Comparison of ENCODE assay signal across 10 mouse cellular contexts in the genomic region with DNA sequence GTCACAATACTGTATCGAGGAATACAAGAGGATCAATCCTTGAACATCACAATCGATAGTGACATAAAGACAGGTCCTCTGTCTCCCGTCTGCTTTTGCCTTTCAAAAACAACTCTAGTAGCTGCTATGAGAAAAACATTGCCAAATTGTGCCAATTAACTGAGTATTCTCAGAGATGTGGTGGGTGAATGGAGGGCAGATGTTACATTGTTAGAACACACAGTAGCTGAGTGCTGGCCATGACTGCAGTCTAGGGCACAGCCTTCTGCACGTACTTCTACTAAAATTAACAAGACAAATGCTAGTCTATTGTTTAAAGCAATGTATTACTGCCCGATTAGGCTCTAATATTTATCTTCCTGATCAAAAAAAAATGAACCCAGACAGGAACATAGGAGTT.
"Had no signal": no experiment of that assay in that cellular context is flagged by ENCODE, and none has a peak within 500 bp of the region (broad histone marks: within the 10 kb centered on the region; RNA-seq: fewer than 3 reads in every experiment).

No protein-coding gene starts in this region.

- H3K4me2 ChIP-seq: limb, embryonic 13.5 days; midbrain, embryonic 13.5 days had no signal

- H3K27ac ChIP-seq: limb, embryonic 13.5 days; liver, embryonic 14.5 days; midbrain, embryonic 13.5 days; stomach, postnatal 0 days had no signal

- DNase-seq: kidney, postnatal 10 days; kidney, postnatal 4 days; left cerebral cortex, postnatal 4 days; lung, adult 18-20 months; lung, postnatal 36 days; thymus, postnatal 4 days had no signal

- H3K4me1 ChIP-seq: limb, embryonic 13.5 days; midbrain, embryonic 13.5 days had no signal

- H3K4me3 ChIP-seq: limb, embryonic 13.5 days; midbrain, embryonic 13.5 days had no signal

- H3K36me3 ChIP-seq: limb, embryonic 13.5 days; midbrain, embryonic 13.5 days had no signal

- ATAC-seq: midbrain, embryonic 13.5 days had no signal

- H3K9me3 ChIP-seq: limb, embryonic 13.5 days; midbrain, embryonic 13.5 days had no signal

- H3K9ac ChIP-seq: limb, embryonic 13.5 days; liver, embryonic 14.5 days; midbrain, embryonic 13.5 days had no signal

- H3K27me3 ChIP-seq: limb, embryonic 13.5 days; midbrain, embryonic 13.5 days had no signal
